Mouse (Mus musculus) gastrocnemius, postnatal 25 days (tissue): ENCODE results near the gene Actr2. TPM values are rescaled to one million over a fixed set of nuclear protein-coding genes. Genes with fewer than 3 reads are reported as not detected.
A peak's percentile ranks its signal among the peaks of the same experiment; 100 is the strongest.
"Not testable (repeated sequence)": the region's sequence is repeated elsewhere in the genome, so short reads cannot be mapped to it uniquely, and the experiment has no call there.

Experiments
- DNase-seq: peaks from one replicate; pipeline ENCODE4 v3.0.0; 2022
- total RNA-seq, 2 experiments: library from RNA; stranded (reverse); gene quantifications; 1 replicate in 1 of 2; 2 replicates in 1 of 2; pipeline ENCODE4 v1.2.3; 2021

Actr2 gene
- total RNA-seq, 2 experiments from 2014 or later, result 30.1 to 37.5 TPM

DNA sequence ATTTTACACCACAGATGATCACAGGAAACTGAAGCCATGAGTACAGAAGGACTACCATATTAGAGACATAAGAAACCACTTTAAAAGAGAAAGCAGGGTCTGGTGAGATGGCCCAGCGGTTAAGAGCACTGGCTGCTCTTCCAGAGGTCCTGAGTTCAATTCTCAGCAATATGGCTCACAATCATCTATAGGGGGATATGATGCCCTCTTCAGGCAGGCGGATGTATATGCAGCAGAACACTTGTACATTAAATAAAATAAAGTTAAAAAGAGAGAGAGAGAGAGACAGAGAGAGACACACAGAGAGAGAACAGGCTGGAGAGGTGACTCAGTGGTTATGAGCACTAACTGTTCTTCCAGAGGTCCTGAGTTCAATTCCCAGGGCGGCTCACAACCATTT lies 67.1 kb downstream of the Actr2 start:
- DNase-seq, result no peak

GRCm38 (mm10) chr11:20043256-20043655 lies 69.5 kb downstream of the Actr2 start:
- peak; percentile 40 for DNase-seq

GRCm38 (mm10) chr11:20042106-20042505 lies 70.6 kb downstream of the Actr2 start:
- DNase-seq, result no peak

DNA sequence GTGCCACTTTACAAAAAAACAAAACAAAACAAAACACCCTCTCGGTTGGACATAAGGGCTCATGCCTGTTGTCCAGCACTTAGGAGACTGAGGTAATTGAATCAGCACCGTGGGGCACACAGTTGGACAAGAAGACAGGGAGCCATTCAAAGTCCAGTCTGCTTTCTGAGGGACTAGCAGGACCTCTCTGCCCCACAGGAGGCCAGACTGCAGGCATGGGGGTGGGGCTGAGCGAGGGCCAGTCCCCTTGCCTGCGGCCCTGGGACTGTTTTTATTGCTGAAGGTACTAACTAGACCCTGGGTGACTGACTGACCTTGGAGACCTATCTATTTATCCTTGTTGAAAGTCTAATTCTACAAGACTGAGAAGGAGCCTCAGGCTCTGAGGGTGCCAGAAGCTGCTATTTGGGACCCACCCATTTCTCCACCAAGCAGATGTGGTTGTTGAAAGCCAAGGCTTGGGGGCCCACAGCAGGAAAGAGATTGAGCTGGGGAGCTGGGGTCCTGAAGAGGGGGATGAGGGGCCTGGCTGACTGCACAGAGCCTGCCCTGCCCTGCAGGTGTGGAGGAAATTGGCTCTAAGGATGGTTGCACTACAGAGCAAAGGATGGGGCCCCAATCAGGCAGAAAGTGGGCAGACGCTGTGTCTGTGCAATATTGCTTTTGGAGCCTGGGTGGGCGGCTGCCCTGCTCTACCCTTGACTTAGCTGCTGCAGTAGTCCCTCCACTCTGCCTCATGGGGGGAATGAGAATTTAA lies 71.4 kb downstream of the Actr2 start:
- no peak for DNase-seq

DNA sequence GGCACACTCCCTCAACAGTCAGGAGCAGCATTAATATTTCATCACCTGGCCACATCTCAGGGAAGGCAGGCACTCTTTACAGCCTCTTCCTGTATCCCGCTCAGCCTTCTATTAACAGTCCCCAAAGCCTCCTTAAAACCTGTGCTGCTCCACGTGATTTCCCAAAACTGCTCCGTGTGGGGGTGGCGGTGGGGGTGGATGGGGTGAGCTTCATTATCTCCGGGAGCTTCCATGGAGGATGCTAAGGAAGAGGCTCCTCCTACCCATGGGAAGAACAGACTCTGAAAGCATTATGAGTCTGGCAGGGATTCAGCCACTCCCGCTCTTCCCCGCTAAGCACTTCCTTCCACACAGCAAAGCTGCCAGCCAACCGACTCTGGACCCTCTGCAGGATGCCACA lies 74.0 kb downstream of the Actr2 start:
- DNase-seq, result peak; percentile 35

GRCm38 (mm10) chr11:20037739-20038138 lies 75.0 kb downstream of the Actr2 start:
- no peak for DNase-seq

DNA sequence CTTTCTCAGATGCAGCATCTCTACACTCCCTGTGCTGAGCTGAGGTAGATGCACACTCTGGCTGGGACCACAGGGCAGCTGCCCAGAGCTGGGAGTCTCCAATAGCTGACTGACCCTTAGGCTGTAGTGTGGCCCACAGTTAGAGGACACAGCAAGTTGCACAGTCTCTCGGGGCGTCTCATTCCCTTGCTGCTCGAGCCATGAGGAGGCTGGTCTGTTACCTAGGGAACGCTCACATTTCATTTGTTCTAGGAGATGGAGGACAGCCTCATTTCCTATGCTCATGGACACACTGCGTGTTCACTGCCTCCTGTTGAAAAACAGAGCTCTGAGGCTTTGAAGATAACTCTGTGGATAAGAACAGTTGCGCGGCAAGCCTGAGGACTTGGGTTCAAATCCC lies 76.7 kb downstream of the Actr2 start:
- no peak for DNase-seq

GRCm38 (mm10) chr11:20035343-20035928 lies 77.3 kb downstream of the Actr2 start:
- no peak for DNase-seq

DNA sequence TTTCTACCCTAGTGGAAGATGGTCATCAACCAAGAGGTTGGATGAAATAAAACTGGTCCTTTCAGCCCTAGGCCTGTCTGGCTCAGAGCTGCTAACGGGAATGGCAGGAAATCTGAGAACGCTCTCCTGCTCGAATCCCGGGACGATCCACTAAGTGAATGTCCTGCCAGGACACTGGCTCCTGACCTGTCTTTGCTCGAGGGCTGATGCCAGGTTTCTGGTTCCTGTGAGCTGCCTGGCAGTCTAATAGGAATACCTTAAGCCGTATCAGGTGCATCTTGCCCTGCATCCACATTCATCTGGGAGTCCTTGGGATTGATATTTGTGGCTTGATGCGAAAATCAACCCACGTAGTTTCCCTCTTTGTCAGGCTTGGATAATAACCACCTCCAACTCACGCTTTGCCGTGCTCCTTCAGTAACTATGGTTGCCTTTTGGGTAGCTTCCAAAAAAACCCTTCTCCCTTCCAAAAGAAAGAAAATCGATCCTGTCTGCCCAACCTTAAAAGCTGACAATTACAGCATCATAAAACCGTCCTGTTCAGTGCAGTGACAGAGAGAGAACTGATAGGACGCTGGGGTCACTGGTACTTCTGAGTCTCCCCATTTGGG lies 78.3 kb downstream of the Actr2 start:
- peak; percentile 25 for DNase-seq

- DNase-seq, result no peak
These were observed 79.1 kb downstream of the Actr2 start for GRCm38 (mm10) chr11:20033541-20034160.

DNA sequence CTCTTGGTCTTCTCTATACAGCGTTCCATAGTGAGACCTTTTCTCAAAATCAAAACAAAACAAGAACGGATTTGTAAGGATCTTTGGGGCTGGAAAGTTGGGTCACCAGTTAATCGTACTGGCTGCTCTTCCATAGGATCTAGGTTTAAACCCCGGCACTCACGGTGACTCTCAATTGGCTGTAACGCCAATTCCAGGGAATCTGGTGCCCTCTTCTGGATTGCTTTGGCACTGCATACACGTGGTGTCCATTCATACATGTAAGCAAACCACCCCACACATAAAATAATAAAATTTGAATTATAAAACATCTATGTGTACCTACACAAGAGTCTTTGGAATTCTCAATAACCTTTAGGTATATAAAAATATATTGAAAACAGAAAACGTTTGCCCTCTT lies 81.2 kb downstream of the Actr2 start:
- DNase-seq, result no peak

- not testable (repeated sequence) for DNase-seq
These were observed 81.7 kb downstream of the Actr2 start for GRCm38 (mm10) chr11:20030973-20031372.

GRCm38 (mm10) chr11:20029014-20029413 lies 83.7 kb downstream of the Actr2 start:
- no peak for DNase-seq

DNA sequence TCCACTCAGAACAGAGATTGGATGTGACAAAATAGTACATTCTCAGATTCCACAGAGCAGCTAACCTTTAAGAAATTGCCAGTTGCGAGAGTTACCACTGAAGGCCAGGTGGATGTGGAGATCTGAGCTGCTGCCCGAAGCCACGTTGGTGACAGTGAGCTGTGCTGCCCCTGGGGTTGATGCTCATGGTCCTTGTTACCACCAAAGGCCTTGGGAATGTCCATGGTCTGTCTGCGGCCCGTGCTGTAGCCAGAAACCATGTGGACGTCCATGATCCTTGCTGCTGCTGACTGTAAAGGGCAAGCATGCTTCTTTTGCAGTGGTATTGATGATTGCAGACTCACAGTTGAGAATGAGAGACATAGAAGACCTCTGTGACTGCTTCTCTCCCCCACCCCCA lies 84.3 kb downstream of the Actr2 start:
- no peak for DNase-seq

DNA sequence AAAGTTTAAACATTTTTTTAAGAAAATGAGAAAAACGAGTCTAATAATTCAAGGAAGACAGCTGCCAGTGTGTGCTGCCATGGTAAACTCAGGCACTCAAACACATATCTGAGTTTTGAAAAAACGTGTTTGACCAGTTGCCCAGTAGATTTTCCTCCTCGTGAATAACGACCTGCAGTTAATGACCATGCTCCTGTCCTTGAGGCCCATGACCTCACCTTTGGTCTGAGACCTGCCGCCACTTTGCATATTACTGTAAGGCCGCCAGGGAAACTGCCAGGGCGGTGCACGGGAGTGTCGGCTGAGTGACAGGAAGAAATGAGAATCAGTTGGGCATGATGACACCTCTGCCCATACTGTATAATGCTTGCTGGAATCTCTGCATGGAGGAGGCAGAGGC lies 85.0 kb downstream of the Actr2 start:
- DNase-seq, result no peak

DNA sequence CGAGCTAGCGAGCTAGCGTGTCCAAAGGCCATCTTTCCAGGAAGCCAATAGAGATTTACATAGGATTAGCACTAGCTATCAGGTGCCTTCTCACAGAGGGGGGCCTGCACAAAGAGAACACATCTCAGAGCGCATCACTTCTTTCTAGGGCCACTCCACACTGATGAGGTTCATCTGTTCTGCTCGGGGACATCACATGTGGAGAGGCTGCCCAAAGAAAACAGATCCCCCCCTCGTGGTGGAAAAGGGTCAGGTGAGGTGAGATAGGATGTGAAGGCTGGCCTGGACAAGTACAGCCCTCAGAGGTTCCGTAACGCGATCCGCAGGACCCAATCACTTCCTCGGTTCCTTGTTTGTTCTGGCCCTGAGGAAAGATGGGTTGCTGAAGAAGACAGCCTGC lies 86.8 kb downstream of the Actr2 start:
- no peak for DNase-seq

- DNase-seq, result no peak
These were observed 89.7 kb downstream of the Actr2 start for GRCm38 (mm10) chr11:20022911-20023482.

DNA sequence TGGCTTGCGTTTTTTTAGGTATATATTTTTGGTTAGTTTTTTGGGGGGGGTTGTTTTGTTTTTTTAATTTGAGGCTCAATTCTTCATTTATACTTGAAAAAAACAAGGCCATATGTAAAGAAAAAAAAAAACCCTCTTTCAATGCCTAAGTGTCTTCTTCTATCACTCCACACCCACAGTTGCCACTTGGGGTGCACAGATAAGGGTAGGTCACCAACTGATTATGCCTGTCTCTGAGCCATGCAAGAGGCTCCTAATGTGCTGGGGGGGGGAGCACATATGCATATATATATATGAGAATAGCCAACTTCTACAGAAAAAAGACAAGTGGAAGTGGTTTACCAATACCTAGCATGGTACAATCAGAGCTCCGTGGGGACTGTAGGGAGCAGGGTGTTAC lies 90.3 kb downstream of the Actr2 start:
- no peak for DNase-seq

DNA sequence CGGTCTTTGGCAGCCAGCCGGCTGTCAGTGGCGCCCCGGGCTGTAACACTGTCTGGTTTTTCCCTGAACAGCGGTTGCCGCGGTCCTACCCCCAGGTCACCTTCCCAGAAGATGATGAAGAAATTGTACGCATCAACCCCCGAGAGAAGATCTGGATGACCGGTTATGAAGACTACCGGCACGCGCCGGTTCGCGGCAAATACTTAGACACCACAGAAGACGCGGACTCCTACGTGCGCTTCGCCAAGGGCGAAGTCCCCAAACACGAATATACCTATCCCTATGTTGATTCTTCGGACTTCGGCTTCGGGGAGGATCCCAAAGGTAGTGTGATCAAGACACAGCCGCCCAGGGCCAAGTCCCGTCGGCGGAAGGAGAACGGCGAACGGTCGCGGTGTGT lies 92.0 kb downstream of the Actr2 start:
- no peak for DNase-seq

DNA sequence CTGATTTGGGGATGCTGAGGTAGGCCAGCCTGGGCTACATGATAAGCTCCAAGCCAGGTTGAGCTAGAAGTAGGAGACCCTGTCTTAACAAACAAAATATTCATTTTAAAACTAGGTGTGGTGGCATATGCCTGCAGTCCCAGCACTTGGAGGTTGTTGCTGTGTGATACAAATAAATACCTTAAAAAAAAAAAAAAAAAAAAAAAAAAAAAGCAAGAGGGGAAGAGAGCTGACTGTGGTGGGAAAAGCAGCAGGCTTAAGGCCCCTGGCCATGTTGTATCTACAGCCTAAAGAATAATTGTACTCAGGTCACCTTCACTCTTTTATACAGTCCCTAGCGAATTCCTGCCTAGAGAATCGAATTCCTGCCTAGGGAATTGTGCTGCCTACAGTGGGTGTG lies 93.8 kb downstream of the Actr2 start:
- no peak for DNase-seq

DNA sequence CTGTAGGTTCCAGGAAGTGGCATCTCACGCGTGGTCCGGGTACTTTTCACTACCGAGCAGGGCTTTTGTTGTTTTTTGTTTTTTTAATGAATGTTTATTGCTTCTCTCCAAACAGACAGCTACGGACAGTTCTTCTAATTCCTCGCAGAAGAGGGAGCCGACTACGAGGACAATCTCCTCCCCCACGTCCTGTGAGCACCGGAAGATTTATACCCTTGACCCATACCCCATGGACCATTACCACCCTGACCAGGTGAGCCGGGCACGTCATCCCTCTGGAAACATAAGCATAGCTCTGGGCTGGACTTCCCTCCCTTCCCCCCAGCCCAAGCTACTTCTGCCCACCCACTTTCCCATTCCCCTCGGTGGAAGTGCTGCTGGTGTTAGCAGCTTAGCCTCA lies 94.8 kb downstream of the Actr2 start:
- no peak for DNase-seq

DNA sequence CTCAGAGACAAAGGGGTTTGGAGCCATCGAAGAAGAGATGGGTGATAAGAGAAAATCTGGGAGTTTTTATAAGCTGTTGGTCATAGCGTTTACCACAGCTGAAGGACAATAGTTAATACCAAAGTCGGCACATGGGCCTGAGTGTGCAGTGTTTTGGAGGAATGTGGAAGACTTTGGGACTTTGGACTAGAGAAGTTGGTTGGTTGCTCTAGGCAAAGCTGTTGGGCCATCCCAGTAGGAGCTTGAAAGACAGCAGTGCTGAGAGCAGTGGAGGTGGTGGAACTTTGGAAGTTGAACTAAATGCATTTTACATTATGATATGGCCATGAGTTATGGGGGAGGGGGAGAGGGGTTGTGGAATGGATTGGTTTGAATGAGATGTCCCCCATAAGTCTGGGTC lies 99.3 kb downstream of the Actr2 start:
- no peak for DNase-seq
